ENCODE assay signal across 7 mouse cellular contexts in the genomic region with DNA sequence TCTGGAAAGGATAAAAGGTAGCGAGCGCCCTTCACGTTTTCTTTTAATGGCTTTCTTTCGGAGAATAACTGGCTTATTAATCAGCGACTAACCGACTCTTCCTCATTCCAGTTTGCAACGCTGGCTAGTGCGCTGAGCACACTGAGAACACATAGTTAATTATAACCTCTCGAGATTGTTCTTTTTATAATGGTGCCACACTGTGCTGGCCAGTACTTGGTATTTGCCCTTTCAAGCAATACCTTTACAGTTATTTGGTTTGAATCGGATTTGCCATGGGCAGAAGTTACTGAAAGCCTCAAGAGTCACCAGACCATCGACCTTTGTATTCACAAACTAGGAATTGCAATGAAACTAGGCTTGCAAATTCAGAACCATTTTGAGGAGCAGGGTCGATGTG. TPM values are rescaled to one million over a fixed set of nuclear protein-coding genes. Genes with fewer than 3 reads are reported as not detected.
DNase-seq lines count a peak whose midpoint lies in the region; ATAC-seq and TF ChIP-seq lines count a peak whose summit lies in the region.

No protein-coding gene starts in this region.

- H3K9ac ChIP-seq in CH12.LX (ENCODE audit: insufficient read depth, low read depth): peak overlapping the region; percentile 81
- peak overlapping the region; percentile 94 for H3K9ac ChIP-seq in forebrain, embryonic 11.5 days (ENCODE audit: low read length)
- peak overlapping the region; percentile 83 for H3K9ac ChIP-seq in neural tube, embryonic 15.5 days (replicated peaks)

- no peak for TF ChIP-seq CTCF in CH12.LX (conservative IDR thresholded peaks at IDR 0.05 in 1 of 2, IDR thresholded peaks at IDR 0.05 in 1 of 2; ENCODE audit: low read depth in 2 of 2, low read length in 2 of 2)

- H3K36me3 ChIP-seq in CH12.LX (replicated peaks in 1 of 2; ENCODE audit: control insufficient read depth in 1 of 2, insufficient read depth in 1 of 2, low read length in 1 of 2): peaks cover 11 to 22% of the 10 kb centered on the region in 2 experiments
- H3K36me3 ChIP-seq in forebrain, embryonic 11.5 days (ENCODE audit: control insufficient read depth, insufficient read depth, low read length): no peaks in the 10 kb centered on the region; the same call in 1 of the 2 replicates
- peaks cover 15% of the 10 kb centered on the region for H3K36me3 ChIP-seq in neural tube, embryonic 15.5 days

- no peak overlapping the region for H3K27ac ChIP-seq in CH12.LX (ENCODE audit: insufficient read depth, low read depth)
- H3K27ac ChIP-seq in forebrain, embryonic 11.5 days (ENCODE audit: low read depth, low read length): peak overlapping the region; percentile 92
- peak overlapping the region; percentile 97 for H3K27ac ChIP-seq in neural tube, embryonic 15.5 days (replicated peaks)

- DNase-seq in 3134 (ENCODE audit: extremely low read depth, insufficient read length, low spot score): peak; percentile 15
- DNase-seq in CH12.LX (ENCODE audit: extremely low read depth): peak; percentile 33
- no peak for DNase-seq in forebrain, embryonic 11.5 days (ENCODE audit: low spot score)
- peak; percentile 17 to 57 for DNase-seq in kidney, postnatal 25 days
- DNase-seq in testis, postnatal 14 days (ENCODE audit: low spot score): no peak
- no peak for DNase-seq in layer of hippocampus, postnatal 36 days

- no peaks in the 10 kb centered on the region for H3K27me3 ChIP-seq in CH12.LX (replicated peaks)
- no peaks in the 10 kb centered on the region for H3K27me3 ChIP-seq in forebrain, embryonic 11.5 days (ENCODE audit: control insufficient read depth, insufficient read depth, low read length)
- no peaks in the 10 kb centered on the region for H3K27me3 ChIP-seq in neural tube, embryonic 15.5 days (replicated peaks)

- 2% methylated on average over 12 of the region's 12 CpGs for WGBS in forebrain, embryonic 11.5 days
- 1% methylated on average over 12 of the region's 12 CpGs for WGBS in neural tube, embryonic 15.5 days

- peak overlapping the region; percentile 98 for H3K4me2 ChIP-seq in CH12.LX (ENCODE audit: insufficient read depth, low read depth, poor library complexity, severe bottlenecking)
- peak overlapping the region; percentile 75 for H3K4me2 ChIP-seq in forebrain, embryonic 11.5 days (ENCODE audit: low read depth, low read length, severe bottlenecking)
- H3K4me2 ChIP-seq in neural tube, embryonic 15.5 days: peak overlapping the region; percentile 72

- no peak for TF ChIP-seq RAD21 in CH12.LX (IDR thresholded peaks at IDR 0.05; ENCODE audit: low read depth, low read length)

- in situ Hi-C loops in CH12.LX (cut with MboI; ENCODE audit: low pct_ligation_motif_present, low pct_unique_long_range_greater_than_20kb, low sequenced_read_pairs): no loop called here

- H3K4me3 ChIP-seq in CH12.LX (replicated peaks in 1 of 3; ENCODE audit: low read depth in 2 of 3, low read length in 2 of 3, poor library complexity in 1 of 3): peak overlapping the region; percentile 75 to 92 (median 80)
- peak overlapping the region; percentile 83 for H3K4me3 ChIP-seq in forebrain, embryonic 11.5 days (ENCODE audit: low read depth, low read length)
- peak overlapping the region; percentile 88 for H3K4me3 ChIP-seq in neural tube, embryonic 15.5 days (replicated peaks)

- H3K79me2 ChIP-seq in CH12.LX (replicated peaks; ENCODE audit: control insufficient read depth, extremely low read depth, insufficient read depth, poor library complexity, severe bottlenecking): peaks cover 24% of the 10 kb centered on the region

- no peaks in the 10 kb centered on the region for H3K9me3 ChIP-seq in CH12.LX (replicated peaks; ENCODE audit: low read length)
- no peaks in the 10 kb centered on the region for H3K9me3 ChIP-seq in forebrain, embryonic 11.5 days (ENCODE audit: control insufficient read depth, low read length)
- H3K9me3 ChIP-seq in neural tube, embryonic 15.5 days (replicated peaks): no peaks in the 10 kb centered on the region

- H3K4me1 ChIP-seq in CH12.LX (ENCODE audit: control insufficient read depth in 1 of 2, insufficient read depth in 2 of 2): peaks cover 6 to 26% of the 10 kb centered on the region in 2 experiments; a peak in 3 of 4 replicates
- no peaks in the 10 kb centered on the region for H3K4me1 ChIP-seq in forebrain, embryonic 11.5 days (replicated peaks; ENCODE audit: control insufficient read depth, insufficient read depth, low read length)
- H3K4me1 ChIP-seq in neural tube, embryonic 15.5 days: peaks cover 26% of the 10 kb centered on the region

- peak; percentile 45 for ATAC-seq in forebrain, embryonic 11.5 days (replicated peaks; ENCODE audit: low FRiP score)
- ATAC-seq in neural tube, embryonic 15.5 days (ENCODE audit: low FRiP score): peak; percentile 33; the same call in 1 of the 2 replicates

- dilution Hi-C loops in CH12.LX (cut with MboI; ENCODE audit: extremely low pct_ligation_motif_present, extremely low pct_unique_long_range_greater_than_20kb, low sequenced_read_pairs): no loop called here

- TF ChIP-seq POLR2A in CH12.LX (IDR thresholded peaks at IDR 0.05; ENCODE audit: low read depth, low read length): no peak

- no peak for TF ChIP-seq EP300 in CH12.LX (IDR thresholded peaks at IDR 0.05; ENCODE audit: low read length)

TF ChIP-seq in CH12.LX, 34 proteins besides CTCF, POLR2A, EP300 and RAD21:
- TF ChIP-seq POLR2AphosphoS2 (IDR thresholded peaks at IDR 0.05; ENCODE audit: low read depth, low read length) (no peak), HCFC1 (IDR thresholded peaks at IDR 0.05; ENCODE audit: low read depth, low read length) (no peak), SIN3A (IDR thresholded peaks at IDR 0.05; ENCODE audit: low read length) (0 out of 2 replicates have a peak, but pooled peaks have one; percentile 1), MYC (IDR thresholded peaks at IDR 0.05; ENCODE audit: low read depth, low read length) (peak; percentile 9; the same call in 1 of the 2 replicates)

RNA-seq across cellular contexts. Expression of a gene that starts 0.7 kb away (rescaled TPM):
- not detected in 2 replicates for total RNA-seq in CH12.LX (2012; rRNA removed)
- not detected in 2 replicates for total RNA-seq in CH12.LX (2014; rRNA removed)
- polyA plus RNA-seq in CH12.LX (2012; ENCODE audit: insufficient read length, low read depth): 12.3 and 14.5 TPM in 2 replicates
- polyA plus RNA-seq in forebrain, embryonic 11.5 days (2014; fragmentation: Nextera tagmentation; extraction: Ambion mirVana): 4.7 TPM in 1 of 2 replicates, not detected in the other
- polyA plus RNA-seq in neural tube, embryonic 15.5 days (2015; fragmentation: Nextera tagmentation; extraction: Ambion mirVana): 1.4 TPM in 1 of 2 replicates, not detected in the other
- 10 to 100 TPM in 1 of 2 experiments, 1 to 10 TPM in 1; 8.1 to 14.2 TPM for total RNA-seq in layer of hippocampus, postnatal 36 days (2021)

RNA-seq across cellular contexts. Expression of a gene that starts 0.7 kb away (rescaled TPM):
- total RNA-seq in CH12.LX (2012; rRNA removed) (25.7 and 30.9 TPM in 2 replicates), CH12.LX (2014; rRNA removed) (24.3 and 25.9 TPM in 2 replicates)
- 54.4 and 56.2 TPM in 2 replicates for polyA plus RNA-seq in CH12.LX (2012; ENCODE audit: insufficient read length, low read depth)
- polyA plus RNA-seq in forebrain, embryonic 11.5 days (2014; fragmentation: Nextera tagmentation; extraction: Ambion mirVana): 39.9 and 44.9 TPM in 2 replicates
- 24.3 and 25.6 TPM in 2 replicates for polyA plus RNA-seq in neural tube, embryonic 15.5 days (2015; fragmentation: Nextera tagmentation; extraction: Ambion mirVana)
- 10 to 100 TPM; 29.1 to 29.4 TPM for total RNA-seq in layer of hippocampus, postnatal 36 days (2021)

RNA-seq across cellular contexts. Expression of a gene that starts 37.6 kb away (rescaled TPM):
- total RNA-seq in CH12.LX (2012; rRNA removed): not detected in 2 replicates
- not detected in 2 replicates for total RNA-seq in CH12.LX (2014; rRNA removed)
- not detected in 2 replicates for polyA plus RNA-seq in CH12.LX (2012; ENCODE audit: insufficient read length, low read depth)
- polyA plus RNA-seq in forebrain, embryonic 11.5 days (2014; fragmentation: Nextera tagmentation; extraction: Ambion mirVana): 0.24 TPM in 1 of 2 replicates, not detected in the other
- polyA plus RNA-seq in neural tube, embryonic 15.5 days (2015; fragmentation: Nextera tagmentation; extraction: Ambion mirVana): 0.11 TPM in 1 of 2 replicates, not detected in the other
- 1 to 10 TPM in 1 of 2 experiments, under 1 TPM in 1; 0.99 to 1.4 TPM for total RNA-seq in layer of hippocampus, postnatal 36 days (2021)

Comparison
In these comparisons a context has a peak if more than half of its experiments do, and no peak if none do; other contexts are left out.
1. DNase-seq: peak in 3134 (single experiment), CH12.LX (single experiment) and kidney, postnatal 25 days (2 of 2); none in forebrain, embryonic 11.5 days (single experiment), testis, postnatal 14 days (single experiment) and layer of hippocampus, postnatal 36 days (0 of 2).
2. Peak in every context shown above with its lines, with median percentiles within 50 percentile points of each other: H3K4me2 ChIP-seq, H3K4me3 ChIP-seq and H3K9ac ChIP-seq.